Mouse (Mus musculus): ENCODE measurements at regions not wholly inside any gene's neighbourhood (a gene's known extent, or its start where the extent isn't known, plus 50 kb on each side); places are given as distances from the start of the nearest gene placed in this dataset.
A peak's percentile ranks its signal among the peaks of the same experiment; 100 is the strongest.

DNA sequence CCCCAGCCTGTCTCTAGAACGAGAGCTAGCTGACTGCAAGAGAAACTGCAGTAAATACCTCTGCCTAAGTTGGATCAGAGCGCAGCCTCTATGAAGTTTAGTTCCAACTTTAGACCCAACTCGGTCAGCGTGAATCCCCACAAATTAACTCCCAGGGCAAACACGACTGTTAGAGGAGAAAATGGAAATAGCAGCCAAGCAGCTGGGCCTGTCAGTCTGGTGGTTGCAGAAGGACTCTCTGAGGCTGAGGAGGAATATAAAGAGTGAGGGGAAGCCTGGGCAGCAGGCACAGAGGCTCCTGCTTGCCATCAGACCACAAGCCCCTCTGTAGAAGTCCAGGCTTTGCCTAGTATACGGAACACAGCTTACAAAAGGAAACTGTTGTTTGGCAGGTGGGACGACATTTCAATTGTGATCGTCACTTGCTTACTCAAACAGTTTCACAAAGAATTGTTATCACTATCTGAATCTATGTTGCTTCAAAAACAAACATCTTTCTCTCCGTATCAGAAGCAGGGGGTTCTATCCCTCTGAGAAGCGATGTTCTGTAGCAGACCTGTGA is 135.0 kb downstream of the Lmo4 start:
- no peak for DNase-seq

DNA sequence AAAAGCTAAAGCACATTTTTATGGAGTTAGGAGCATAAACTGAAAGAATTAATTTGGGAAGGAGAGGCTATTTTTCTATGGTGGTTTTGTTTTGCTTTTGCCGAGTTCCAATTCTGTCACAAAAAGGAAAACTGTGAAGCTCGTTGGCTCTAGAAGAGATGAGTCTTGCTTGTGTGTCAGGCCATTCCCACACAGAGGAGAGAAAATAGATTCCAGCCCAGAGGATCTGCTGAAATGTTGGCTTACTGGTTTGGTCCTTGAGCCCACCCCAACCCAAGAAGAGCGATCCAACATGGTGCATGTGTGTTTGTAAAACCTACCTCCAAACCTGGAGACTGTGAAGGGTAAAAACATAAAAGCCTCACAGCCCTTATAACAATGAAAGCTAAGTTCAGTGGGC is 138.0 kb downstream of the Lmo4 start:
- DNase-seq = no peak

DNA sequence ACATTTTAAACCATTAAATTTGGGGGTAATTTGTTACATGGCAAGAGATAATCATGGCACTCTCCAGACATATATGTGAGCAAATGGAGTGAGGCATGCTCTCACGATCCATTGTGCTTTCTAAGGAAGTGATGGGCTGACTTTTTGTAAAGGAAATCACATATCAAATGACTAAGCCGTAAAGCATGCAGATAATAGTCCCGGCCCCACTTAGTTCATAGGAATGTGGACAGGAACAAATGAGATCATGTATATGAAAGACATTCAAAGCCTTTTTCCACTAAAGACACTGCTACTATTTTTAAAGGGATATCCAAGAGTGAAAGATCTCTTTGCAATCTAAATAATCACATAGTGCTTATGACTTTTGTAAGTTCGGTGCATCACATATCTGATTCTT is 146.9 kb downstream of the Lmo4 start:
- DNase-seq = no peak

DNA sequence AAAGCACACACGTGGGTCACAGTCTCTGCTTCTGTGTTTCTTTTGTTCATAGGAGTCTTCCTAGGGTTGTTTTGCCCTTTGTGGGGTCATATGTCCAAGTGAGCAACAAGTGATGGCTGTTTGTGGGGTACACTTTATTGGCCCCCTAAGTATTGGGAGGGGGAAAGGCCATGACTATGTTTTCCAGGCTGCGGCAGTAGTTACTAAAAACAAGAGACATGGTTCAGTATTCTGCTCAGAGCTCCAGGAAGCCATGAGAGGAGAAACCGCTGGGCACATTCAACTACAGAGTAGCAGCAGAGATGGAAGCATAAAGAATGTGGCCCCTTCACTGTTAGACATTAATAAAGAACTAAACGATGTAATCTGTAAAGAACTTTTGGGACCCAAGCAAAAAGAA is 154.7 kb downstream of the Lmo4 start:
- no peak for DNase-seq

DNA sequence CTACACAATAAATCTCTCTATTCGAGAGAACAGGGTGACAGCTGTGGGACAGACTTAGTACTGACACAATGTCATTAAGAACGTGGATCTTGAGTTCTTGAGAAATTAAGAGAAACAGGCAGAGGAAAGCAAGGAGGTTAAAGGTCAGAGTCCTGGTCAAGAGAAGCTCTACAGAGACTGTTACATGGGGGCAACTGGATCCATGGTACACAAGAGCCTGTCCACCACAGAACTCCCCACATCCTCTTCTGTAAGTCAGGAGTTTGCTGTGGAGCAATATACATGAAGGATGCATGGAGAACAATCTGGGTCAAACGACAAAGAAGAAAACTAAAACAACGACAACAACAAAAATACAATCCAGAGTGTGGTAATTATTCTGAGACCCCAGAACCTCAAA is 155.8 kb downstream of the Lmo4 start:
- DNase-seq = no peak

DNA sequence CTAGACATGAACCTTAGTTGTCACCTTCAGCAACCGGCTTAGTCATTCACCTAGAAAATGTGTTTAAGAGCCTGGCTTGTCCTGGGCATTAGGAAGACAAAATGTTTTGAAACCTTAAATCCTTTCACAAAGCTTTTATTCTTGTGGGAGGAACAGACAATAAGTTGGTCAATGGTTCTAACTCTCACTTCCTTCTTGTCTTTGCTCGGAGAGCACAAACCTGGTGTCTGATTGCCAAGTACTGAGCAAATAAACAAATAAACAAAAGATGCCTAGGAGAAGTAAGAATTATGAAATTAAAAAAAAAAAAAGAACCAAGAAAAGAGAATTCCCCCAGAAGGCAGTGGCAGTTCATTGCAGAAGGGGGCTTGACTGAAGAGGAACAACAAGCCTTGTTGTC is 160.7 kb downstream of the Lmo4 start:
- no peak for DNase-seq

DNA sequence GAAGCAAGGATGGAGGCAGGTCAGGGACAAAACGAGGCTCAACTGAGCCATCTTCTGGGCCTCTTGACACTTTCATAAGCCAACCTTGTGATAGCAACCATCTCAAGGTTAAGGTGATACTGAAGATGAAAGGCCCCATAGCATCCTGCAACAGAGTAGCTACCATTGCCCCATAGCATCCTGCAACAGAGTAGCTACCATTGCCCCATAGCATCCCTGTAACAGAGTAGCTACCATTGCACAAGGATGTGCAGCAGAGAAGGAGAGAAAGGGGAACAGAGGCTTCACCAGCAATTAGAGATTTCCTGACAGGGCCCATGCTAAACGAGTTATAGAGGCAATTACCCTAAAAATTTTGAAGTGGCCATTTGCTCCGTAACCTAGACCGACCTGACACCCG is 163.2 kb downstream of the Lmo4 start:
- no peak for DNase-seq

DNA sequence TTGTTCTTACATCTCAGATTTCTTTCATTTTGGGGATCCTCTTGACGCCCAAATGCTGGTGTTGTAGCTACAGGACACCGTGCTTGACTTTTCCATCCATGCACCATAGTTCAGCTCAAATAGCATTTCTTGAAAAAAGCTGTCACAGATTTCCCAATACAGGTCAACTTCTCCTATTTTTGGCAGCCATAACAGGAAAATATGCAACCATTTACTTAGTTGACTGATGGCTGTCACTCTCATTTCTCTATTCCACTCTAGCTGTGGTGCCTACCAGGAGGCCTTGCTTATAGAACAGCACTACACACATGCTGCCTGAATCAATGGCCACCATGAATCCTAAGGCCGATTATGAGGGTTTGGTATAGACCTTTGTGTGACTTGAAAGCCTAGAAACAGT is 165.5 kb downstream of the Lmo4 start:
- no peak for DNase-seq

DNA sequence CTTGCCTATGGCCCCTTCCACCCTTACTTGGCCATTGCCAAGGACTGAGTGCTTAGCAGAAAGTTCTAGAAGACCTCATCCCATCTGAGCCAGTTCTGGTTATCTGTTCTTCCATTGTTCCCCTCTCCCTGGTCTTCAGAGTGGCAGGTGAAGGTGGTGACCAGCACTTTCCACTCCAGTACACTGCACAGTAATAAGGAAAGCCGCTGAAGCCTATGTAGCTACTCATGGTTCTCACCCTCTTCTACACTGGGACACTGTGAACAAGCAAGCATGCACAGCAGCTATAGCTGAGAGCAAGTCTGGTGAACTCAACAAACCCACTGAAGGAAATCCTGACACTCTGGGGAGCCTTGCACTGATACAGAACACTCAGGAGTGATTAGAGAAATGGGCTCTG is 175.4 kb downstream of the Lmo4 start:
- no peak for DNase-seq

DNA sequence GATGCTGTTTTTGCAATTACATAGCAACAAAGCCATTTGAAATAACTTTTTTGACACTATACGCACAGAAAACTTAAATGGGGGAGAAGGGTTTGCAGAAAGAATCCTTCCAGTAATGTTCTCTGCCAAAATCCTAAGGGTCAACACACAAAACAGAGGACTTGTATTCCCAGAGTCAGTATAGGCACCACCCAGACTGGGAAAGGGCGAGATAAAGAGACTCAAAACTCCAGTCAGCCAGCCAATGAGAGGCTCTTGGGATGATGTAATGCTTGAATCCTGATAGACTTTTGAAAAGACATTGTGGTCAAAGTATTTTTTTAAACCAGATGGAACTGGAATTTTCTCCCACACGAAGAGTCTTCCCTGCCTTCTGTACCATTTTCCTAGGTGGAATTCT is 175.9 kb downstream of the Lmo4 start:
- no peak for DNase-seq

DNA sequence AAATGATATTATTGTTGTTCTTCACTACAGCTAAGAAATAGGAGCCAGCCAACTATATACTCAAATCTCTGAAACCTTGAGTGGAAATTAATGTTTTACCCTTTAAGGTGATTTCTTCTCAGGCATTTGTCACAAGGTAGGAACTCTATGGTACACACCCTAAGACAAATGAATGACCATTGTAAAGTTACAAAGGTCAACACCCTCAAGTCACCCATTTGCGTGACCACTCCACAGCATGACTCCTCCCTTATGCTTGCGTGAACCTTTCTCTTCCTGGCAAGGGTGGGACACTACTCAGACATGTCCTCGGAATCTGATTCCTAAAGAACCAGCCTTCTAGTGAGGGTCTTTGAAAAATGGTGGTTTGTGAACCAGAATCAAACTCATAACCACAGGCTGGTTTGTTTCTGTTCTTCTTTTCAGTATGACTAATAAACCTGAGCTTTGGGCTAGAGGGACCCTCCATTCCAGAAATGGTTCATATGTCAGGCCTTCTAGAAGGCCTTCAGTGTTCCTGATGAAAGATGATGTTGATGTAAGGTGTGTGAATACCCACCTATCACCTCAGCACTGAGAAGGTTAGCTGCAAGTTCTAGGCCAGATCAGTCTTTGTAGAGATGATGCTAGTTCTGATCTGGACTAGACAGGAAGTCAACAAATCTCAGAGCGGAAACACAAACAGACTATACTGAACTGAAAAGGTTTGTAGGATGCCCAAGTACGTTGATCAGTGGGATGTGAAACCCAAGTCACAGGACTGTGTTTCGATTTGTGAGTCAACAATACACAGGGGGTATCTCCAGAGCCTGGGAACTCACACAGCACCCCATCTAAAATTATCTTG is 177.7 kb downstream of the Lmo4 start:
- no peak for DNase-seq

DNA sequence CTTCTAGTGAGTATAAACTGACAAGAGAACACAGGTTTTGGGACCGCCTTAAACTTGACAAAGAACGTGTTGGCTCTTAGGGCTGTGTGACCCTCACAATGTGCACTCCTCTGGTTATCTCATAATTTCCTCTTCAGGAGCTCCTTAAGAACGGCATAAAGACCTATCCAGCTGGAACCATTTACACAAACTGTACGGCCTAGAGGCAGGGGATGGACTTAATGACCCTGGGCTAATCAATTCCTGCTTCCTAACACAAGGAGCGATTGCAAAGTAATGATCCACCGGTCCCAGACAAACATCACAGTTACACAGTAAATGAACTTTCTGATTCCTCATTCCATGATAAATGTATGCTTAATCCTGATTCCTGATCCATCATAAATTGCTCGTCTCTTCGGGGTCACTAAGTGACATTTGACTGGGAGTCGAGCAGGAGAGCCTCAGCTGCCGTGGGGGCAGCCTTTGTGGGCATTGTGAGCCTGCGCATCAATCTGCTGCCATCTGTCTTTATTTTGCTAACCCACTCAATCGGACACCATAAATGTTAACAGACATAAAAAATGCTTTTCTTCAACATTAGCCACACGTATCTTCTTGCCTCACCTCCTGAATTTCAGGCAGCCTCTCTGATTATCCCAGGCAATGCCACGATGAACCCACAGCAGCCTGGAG is 179.4 kb downstream of the Lmo4 start:
- no peak for DNase-seq

DNA sequence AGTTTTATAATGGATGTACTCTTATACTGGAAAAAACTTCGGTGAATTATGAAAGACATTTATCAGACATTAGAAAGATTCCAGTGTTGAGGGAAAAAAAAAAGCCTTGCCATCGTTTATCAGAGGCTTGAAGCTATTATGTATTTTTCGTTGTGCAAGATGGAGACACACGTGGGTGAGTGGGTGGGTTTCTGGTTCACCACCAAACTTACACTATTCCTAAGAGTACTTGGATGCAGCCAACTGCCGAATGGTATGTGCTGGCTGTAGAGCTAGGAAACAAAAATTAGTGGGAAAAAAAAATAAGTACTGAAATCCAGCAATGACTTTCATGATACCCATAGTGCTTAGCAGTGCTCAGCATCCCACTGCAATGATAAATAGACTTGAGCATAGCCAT is 180.8 kb downstream of the Lmo4 start:
- no peak for DNase-seq

DNA sequence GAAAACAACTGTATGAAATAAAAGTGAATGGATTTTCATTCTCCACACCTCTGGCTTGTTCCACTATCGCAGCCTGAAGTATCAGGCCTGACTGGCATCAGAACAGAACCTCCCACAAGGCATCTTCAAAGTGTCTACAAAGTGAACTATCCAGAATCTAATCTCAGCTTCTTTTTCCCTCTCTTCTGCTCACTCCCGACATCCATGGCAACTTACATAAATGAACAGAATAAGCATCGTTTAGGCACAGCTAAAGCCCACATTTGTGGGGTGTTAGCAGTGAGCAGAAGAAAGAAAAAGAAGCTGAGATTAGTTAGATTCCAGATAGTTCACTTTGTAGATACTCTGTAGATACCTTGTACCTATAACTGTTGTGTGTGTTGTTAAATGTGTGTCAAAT is 182.0 kb downstream of the Lmo4 start:
- peak; percentile 20 for DNase-seq

DNA sequence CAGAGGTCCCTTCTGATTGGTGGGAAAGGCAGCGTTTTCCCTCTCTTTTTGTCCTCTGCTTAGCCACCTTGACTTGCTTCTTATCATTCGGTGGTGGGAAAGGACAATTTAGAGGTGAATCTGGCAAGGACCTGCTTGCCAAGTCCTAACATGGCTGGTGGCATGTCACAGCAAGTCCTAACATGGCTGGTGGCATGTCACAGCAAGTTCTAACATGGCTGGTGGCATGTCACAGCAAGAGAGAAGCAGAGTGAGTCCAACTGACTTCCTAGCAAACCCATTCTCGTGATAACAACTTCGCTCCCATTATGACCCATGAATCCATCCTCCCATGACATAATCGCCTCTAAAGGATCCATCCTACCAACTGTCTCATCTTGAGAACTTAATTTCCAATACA is 183.1 kb downstream of the Lmo4 start:
- no peak for DNase-seq

DNA sequence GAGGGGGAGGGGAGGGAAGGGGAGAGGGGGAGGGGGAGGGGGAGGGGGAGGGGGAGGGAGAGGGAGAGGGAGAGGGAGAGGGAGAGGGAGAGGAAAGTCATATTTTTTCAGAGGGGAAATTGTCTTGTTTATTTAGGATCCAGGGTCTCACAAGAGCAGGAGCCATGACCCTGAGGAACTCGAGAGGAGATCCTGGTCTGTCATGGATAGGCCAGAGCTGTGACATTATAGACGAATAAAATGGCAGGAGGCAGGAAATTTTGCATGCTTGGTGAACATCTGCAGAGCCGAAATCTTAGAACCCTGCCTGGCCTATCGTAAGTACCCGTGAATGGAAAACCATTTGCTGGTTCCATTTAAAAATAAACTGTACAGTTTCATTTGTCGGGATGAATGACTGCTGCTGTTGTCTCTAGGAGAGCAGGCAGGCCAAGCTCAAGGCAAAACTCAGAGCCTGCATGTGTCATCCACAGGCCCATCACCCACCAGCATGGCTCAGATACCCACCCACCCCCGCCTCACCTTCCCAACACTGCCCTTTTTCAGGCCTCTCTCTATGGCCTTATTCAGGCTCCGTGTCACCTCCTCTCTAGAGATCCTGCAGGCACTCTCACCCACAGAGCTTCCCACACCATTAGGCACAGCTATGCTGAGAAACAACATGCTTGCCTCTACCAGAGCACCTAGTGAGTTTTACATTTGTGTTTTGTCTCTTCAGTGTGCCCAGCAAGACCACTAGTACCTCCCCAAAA is 184.7 kb downstream of the Lmo4 start:
- DNase-seq = no peak

DNA sequence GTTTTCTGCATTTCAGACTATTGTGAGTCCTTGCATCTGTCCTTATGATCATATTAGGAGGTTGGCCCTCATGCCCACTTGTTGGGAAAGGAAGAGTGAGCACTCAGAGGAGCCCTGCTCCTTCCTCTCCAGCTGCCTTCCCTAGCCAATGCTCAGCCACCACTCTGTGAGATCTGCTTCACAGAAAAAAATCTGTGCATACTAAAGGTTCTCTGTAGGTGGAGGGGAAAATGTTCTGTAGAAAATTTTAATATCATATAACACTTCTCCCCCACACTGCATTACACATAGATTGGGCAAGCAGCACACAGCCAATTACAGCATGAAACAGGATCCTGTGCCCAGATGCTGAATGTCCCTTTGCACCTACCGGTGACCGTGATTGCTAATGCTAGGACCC is 185.7 kb downstream of the Lmo4 start:
- DNase-seq = peak; percentile 45

DNA sequence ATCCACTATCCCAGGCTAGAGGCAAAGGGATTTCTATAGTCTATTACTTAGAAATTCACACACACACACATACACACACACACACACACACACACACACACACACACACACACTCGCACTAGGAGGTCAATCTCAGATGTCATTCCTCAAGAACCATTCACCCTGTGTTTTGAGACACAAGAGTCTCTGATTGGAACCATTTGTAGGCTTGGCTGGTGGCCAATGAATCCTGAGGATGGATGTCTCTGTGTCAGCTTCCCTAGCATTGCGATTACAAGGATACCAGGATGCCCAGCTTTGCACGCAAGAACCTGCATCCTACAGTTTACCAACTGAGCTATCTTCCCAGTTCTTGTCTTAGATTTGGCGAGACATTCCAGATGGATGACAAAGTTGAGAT is 186.5 kb downstream of the Lmo4 start:
- DNase-seq = no peak

DNA sequence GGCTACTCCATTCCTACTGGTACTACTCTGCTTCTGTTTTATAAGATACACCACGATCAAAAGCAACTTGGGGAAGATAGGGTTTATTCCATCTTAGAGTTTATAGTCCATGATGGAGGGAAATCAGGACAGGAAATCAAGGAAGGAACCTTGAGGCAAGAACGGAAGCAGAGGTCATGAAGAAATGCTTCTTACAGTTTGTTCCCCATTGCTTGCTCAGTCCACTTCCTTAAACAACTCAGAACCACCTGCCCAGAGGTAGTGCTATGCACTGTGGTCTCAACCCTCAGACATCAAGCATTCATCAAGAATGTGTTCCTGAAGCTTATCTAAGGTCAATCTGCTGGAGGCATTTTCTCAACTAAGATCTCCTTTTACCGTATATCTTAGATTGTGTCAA is 189.8 kb downstream of the Lmo4 start:
- no peak for DNase-seq

DNA sequence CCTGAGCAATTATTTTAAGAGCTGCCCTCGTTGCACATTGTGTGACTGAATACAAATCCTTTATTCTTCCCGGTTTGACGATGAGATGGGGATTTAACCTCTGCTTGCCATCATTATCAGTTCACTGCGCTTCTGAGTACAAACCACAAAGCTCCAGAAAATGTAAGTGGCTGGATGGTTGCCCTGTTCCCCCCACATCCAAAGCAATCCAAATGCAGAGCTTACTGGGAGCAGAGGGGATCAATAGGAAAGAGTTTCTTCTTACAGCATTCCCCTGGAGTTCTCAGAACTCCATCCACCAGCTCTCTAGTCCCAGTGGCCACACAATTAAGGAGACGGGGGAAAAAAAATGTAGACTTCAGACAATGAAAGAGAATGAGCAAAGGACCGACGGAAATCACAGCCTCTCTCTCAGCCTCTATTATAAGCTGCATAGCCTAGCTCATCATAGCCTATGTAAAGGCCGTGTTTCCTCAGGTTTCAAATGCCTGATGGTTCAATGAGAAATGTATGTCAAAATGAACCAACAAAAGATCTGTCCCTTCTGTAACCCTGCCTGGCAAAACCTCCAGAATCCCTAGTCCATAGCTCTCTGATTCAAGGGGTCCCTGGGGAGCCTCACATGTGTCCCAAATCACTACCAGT is 191.4 kb downstream of the Lmo4 start:
- DNase-seq = no peak

DNA sequence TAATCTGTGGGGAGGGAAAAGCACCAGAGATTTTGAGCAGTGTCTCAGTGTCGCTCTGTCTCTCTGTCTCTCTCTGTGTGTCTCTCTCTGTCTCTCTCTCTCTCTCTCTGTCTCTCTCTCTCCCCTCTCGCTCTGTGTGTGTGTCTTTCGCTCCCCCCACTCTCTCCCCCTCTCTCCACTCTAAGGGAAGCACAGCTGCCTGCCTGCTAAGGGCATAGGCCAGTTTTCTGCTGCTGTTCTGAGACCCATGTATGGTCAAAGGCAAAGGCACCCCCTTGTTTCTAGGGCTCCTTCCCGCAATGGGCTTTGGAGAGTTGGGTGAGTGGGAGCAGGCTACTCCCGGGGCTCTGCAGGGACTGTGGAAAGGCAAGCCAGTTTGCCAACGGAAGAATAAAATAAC is 192.2 kb downstream of the Lmo4 start:
- DNase-seq = no peak

DNA sequence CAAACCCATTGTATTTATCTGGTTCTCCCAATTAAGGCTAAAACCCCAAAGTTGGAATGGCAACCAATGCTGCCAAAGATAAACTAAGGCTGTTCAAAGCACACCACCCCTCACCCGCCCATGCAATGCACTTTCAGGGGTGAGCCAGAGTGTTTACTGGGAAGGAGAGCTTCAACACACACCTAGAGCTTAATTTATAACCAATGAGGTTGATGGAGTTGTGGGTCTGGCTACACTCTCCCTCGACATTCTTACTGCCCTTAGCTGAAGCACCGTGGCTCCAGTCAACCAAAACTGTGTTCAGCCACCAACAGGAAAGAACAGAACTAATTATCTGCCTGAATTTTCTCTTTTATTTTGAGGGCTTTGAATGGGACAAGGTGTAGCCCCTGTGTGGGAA is 192.8 kb downstream of the Lmo4 start:
- no peak for DNase-seq

DNA sequence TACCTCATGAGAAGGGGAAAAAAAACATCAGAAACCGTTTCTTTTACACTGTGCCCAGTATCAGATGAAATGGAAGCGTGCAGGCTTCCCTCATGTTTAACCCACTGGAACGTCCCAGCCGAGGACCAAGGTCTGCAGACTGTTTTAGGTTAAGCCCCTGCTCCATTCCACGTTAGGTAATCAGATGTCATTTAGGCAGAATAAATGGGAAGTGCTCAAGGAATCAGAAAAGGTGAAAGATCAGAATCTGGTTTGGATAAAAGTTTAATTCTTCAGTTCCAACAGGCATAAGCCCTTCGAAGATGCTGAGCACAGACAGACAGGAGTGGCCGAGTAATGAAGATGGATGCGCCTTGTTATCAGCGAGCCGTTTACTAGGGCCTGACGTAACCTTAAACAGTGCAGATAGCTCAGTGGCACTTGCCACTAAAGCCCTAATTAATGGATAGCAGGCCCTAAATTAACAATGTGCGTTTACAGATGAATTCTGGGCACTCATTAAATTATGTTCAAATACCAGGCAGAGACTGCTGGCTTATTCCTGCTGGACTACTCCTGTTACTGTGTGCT is 193.5 kb downstream of the Lmo4 start:
- DNase-seq = no peak
